Mouse (Mus musculus): ENCODE data around the gene Actn2. TPM values are rescaled to one million over a fixed set of nuclear protein-coding genes. Genes with fewer than 3 reads are reported as not detected.

The Actn2 gene
- total and polyA plus RNA-seq, 2 experiments from 2014 or later, result 4.0 to 5.7 TPM

DNA sequence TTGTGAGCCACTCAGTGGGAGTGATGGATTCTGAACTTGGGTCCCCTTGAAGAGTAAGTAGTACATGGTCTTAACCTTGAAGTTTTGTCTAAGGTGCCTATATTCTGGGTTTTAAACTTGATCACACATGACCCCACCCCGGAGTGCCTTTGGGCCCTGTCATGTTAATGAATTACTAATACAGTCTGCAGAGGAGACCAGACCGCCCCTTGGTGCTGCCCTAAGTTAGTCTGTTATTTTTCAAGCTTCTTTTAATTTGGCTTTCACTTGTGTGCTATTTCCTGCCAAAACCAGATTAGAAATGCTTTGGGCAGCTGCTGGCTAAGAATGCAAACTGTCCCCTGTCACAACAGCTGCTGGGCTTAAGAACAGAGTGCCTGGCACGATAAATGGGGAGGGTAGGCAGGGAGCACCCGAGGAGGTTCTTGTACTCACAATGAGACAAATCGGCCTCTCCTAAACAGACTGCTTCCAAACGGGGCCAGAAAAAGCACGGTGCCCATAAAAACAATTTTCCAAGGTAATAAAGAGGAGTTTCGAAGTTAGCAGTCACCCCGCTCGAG lies 28.5 kb downstream of the Actn2 start:
- Histone ChIP-seq H3K4me2 (ENCODE audit: low read depth, low read length, poor library complexity, severe bottlenecking) (no peak overlapping the region), H3K9me3 (ENCODE audit: low read length) (no peaks in the 10 kb centered on the region), H3K36me3 (ENCODE audit: insufficient read depth, low read length) (0 out of 2 replicates have a peak, but pooled peaks cover 3% of the 10 kb centered on the region), H3K27ac (ENCODE audit: low read depth, low read length) (no peak overlapping the region), H3K27me3 (ENCODE audit: insufficient read depth, low read length) (no peaks in the 10 kb centered on the region), H3K9ac (replicated peaks; ENCODE audit: low read length, poor library complexity, severe bottlenecking) (no peak overlapping the region), H3K4me1 (ENCODE audit: insufficient read depth, low read length) (no peaks in the 10 kb centered on the region), H3K4me3 (ENCODE audit: low read depth, low read length) (no peak overlapping the region)
- no peak for TF ChIP-seq CTCF (IDR thresholded peaks at IDR 0.05)
- ATAC-seq (ENCODE audit: low FRiP score) (no peak), DNase-seq (ENCODE audit: low spot score) (peak; percentile 55)
- WGBS, result 61% methylated on average over 10 of the region's 10 CpGs

GRCm38 (mm10) chr13:12311371-12311770 lies 29.2 kb downstream of the Actn2 start:
- Histone ChIP-seq H3K9me3 (ENCODE audit: low read length) (no peaks in the 10 kb centered on the region), H3K4me3 (ENCODE audit: low read depth, low read length) (no peak overlapping the region), H3K27ac (ENCODE audit: low read depth, low read length) (no peak overlapping the region), H3K9ac (replicated peaks; ENCODE audit: low read length, poor library complexity, severe bottlenecking) (no peak overlapping the region), H3K36me3 (ENCODE audit: insufficient read depth, low read length) (0 out of 2 replicates have a peak, but pooled peaks cover 3% of the 10 kb centered on the region), H3K4me1 (ENCODE audit: insufficient read depth, low read length) (no peaks in the 10 kb centered on the region), H3K4me2 (ENCODE audit: low read depth, low read length, poor library complexity, severe bottlenecking) (no peak overlapping the region), H3K27me3 (ENCODE audit: insufficient read depth, low read length) (no peaks in the 10 kb centered on the region)
- no peak for DNase-seq (ENCODE audit: low spot score)
- WGBS, result 79% methylated on average over 4 of the region's 4 CpGs
- TF ChIP-seq CTCF (IDR thresholded peaks at IDR 0.05), result no peak
- no peak for ATAC-seq (ENCODE audit: low FRiP score)

- no peaks in the 10 kb centered on the region for H3K4me1 ChIP-seq (ENCODE audit: insufficient read depth, low read length)
- H3K27me3 ChIP-seq (ENCODE audit: insufficient read depth, low read length), result no peaks in the 10 kb centered on the region
- no peak for DNase-seq (ENCODE audit: low spot score)
- no peak overlapping the region for H3K4me2 ChIP-seq (ENCODE audit: low read depth, low read length, poor library complexity, severe bottlenecking)
- H3K9ac ChIP-seq (replicated peaks; ENCODE audit: low read length, poor library complexity, severe bottlenecking), result no peak overlapping the region
- H3K27ac ChIP-seq (ENCODE audit: low read depth, low read length), result no peak overlapping the region
- ATAC-seq (ENCODE audit: low FRiP score), result no peak
- no peak overlapping the region for H3K4me3 ChIP-seq (ENCODE audit: low read depth, low read length)
- 0 out of 2 replicates have a peak, but pooled peaks cover 3% of the 10 kb centered on the region for H3K36me3 ChIP-seq (ENCODE audit: insufficient read depth, low read length)
- no peaks in the 10 kb centered on the region for H3K9me3 ChIP-seq (ENCODE audit: low read length)
- no peak for TF ChIP-seq CTCF (IDR thresholded peaks at IDR 0.05)
- WGBS, result 98% methylated on average over 3 of the region's 3 CpGs
Observed at GRCm38 (mm10) chr13:12309446-12309845, 31.1 kb downstream of the Actn2 start.

GRCm38 (mm10) chr13:12308878-12309277 lies 31.7 kb downstream of the Actn2 start:
- DNase-seq (ENCODE audit: low spot score) (no peak), ATAC-seq (ENCODE audit: low FRiP score) (no peak)
- 92% methylated on average over 12 of the region's 12 CpGs for WGBS
- no peak overlapping the region for H3K4me2 ChIP-seq (ENCODE audit: low read depth, low read length, poor library complexity, severe bottlenecking)
- no peak for TF ChIP-seq CTCF (IDR thresholded peaks at IDR 0.05)
- H3K27me3 ChIP-seq (ENCODE audit: insufficient read depth, low read length), result no peaks in the 10 kb centered on the region
- no peak overlapping the region for H3K4me3 ChIP-seq (ENCODE audit: low read depth, low read length)
- no peaks in the 10 kb centered on the region for H3K9me3 ChIP-seq (ENCODE audit: low read length)
- no peaks in the 10 kb centered on the region for H3K4me1 ChIP-seq (ENCODE audit: insufficient read depth, low read length)
- no peak overlapping the region for H3K9ac ChIP-seq (replicated peaks; ENCODE audit: low read length, poor library complexity, severe bottlenecking)
- no peak overlapping the region for H3K27ac ChIP-seq (ENCODE audit: low read depth, low read length)
- 0 out of 2 replicates have a peak, but pooled peaks cover 3% of the 10 kb centered on the region for H3K36me3 ChIP-seq (ENCODE audit: insufficient read depth, low read length)

- Histone ChIP-seq H3K36me3 (ENCODE audit: insufficient read depth, low read length) (0 out of 2 replicates have a peak, but pooled peaks cover 3% of the 10 kb centered on the region), H3K9me3 (ENCODE audit: low read length) (no peaks in the 10 kb centered on the region), H3K27me3 (ENCODE audit: insufficient read depth, low read length) (no peaks in the 10 kb centered on the region), H3K27ac (ENCODE audit: low read depth, low read length) (no peak overlapping the region), H3K4me1 (ENCODE audit: insufficient read depth, low read length) (no peaks in the 10 kb centered on the region), H3K4me2 (ENCODE audit: low read depth, low read length, poor library complexity, severe bottlenecking) (no peak overlapping the region), H3K9ac (replicated peaks; ENCODE audit: low read length, poor library complexity, severe bottlenecking) (no peak overlapping the region), H3K4me3 (ENCODE audit: low read depth, low read length) (no peak overlapping the region)
- 86% methylated on average over 8 of the region's 8 CpGs for WGBS
- no peak for TF ChIP-seq CTCF (IDR thresholded peaks at IDR 0.05)
- no peak for ATAC-seq (ENCODE audit: low FRiP score)
- DNase-seq (ENCODE audit: low spot score), result no peak
Observed at GRCm38 (mm10) chr13:12308473-12308872, 32.1 kb downstream of the Actn2 start.

DNA sequence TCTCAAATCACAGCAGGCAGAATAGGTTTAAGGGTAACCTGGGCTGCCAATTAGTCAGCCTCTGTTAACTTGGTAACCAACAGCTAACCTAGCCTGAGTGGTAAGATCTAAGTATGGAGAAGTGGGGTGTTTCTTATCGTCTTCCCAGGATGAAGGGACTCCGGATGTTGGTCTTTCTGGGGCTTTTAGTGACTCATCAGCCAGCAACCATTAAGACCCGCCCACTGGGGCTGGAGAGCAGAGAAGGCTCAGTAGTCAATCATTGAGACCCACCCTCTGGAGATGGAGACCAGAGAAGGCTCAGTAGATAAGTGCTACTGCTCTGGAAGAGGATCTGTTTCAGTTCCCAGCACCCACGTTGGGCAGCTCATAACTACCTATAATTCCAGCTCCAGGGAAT lies 33.3 kb downstream of the Actn2 start:
- H3K4me2 ChIP-seq (ENCODE audit: low read depth, low read length, poor library complexity, severe bottlenecking), result no peak overlapping the region
- no peaks in the 10 kb centered on the region for H3K4me1 ChIP-seq (ENCODE audit: insufficient read depth, low read length)
- ATAC-seq (ENCODE audit: low FRiP score) (no peak), DNase-seq (ENCODE audit: low spot score) (no peak)
- H3K36me3 ChIP-seq (ENCODE audit: insufficient read depth, low read length), result 0 out of 2 replicates have a peak, but pooled peaks cover 3% of the 10 kb centered on the region
- TF ChIP-seq CTCF (IDR thresholded peaks at IDR 0.05), result no peak
- no peak overlapping the region for H3K4me3 ChIP-seq (ENCODE audit: low read depth, low read length)
- H3K27ac ChIP-seq (ENCODE audit: low read depth, low read length), result no peak overlapping the region
- no peaks in the 10 kb centered on the region for H3K27me3 ChIP-seq (ENCODE audit: insufficient read depth, low read length)
- 89% methylated on average over 4 of the region's 4 CpGs for WGBS
- H3K9ac ChIP-seq (replicated peaks; ENCODE audit: low read length, poor library complexity, severe bottlenecking), result no peak overlapping the region
- H3K9me3 ChIP-seq (ENCODE audit: low read length), result no peaks in the 10 kb centered on the region
